Mouse (Mus musculus) spleen, adult 2 months (tissue): Measurements from ENCODE around the gene Otop2.

Source experiments
- CTCF ChIP-seq: fragments of 200-500 bp; IDR thresholded peaks from 2 replicates; pipeline ENCODE4 v1.5.1; 2011; ENCODE audit warnings: mild to moderate bottlenecking, inconsistent platforms; ENCODE audit not compliant: insufficient read depth, insufficient read length, insufficient replicate concordance; ENCODE audit errors: extremely low read depth
- POLR2A ChIP-seq: fragments of 200-500 bp; IDR thresholded peaks from 2 replicates; pipeline ENCODE4 v1.6.1; 2011; ENCODE audit warnings: low read depth, low read length, inconsistent platforms

- TF ChIP-seq CTCF (no peak), POLR2A (no peak)
These were observed 11.0 kb upstream of the Otop2 start for GRCm38 (mm10) chr11:115295939-115296338.
